Mouse (Mus musculus): Measurements from ENCODE around the gene Cdh23.

- TF ChIP-seq CTCF (IDR thresholded peaks at IDR 0.05; ENCODE audit: insufficient read depth, low read depth, low read length): no peak
- TF ChIP-seq POLR2A (IDR thresholded peaks at IDR 0.05; ENCODE audit: insufficient read depth, low read depth, low read length): no peak
These were observed 409.1 kb downstream of the Cdh23 start for GRCm38 (mm10) chr10:60287161-60287560.
